Mouse (Mus musculus): ENCODE data around the gene Slc25a13. TPM values are rescaled to one million over a fixed set of nuclear protein-coding genes. Genes with fewer than 3 reads are reported as not detected.

Slc25a13 gene
- 40.8 and 41.1 TPM in 2 replicates for polyA plus RNA-seq (2014; fragmentation: Nextera tagmentation; extraction: Ambion mirVana)

DNA sequence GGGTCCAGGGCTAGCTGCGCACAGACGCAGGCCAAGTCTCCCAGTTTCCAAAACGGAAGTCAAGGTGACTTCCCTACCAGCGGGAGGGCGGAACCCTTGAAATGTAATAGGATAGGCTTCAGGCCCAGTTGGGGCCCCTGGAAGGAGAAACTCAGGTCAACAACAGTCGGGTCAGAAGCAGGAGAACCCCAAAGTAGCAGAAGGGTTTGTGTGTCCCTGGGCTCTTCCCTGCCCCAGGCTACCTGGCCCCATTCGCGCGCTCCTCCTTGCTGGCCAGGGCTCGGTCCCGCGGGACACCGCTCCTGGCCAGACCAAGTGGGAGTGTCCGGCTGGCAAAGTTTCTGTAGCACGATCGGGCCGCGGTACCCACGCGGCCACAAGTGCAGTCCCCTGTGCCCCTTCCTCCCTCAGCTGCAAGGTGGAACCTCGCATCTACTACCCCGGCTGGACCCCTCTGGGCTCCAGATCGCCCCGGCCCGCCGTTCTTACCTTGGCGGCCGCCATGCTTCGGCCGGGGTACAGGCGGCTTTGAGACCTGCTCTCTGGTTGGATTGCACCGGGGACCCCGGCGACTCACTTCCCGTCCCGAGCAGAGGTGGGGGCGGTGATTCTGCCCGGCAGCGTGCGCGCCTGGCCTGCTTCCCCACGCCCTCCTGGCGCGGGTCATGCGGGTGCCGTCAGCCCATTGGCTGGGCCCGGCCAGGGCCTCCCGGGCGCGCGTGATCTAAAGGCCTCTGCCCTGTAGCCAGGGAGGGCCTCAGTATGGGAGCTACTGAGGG, at the start of gene Slc25a13:
Slc25a13 (minus strand) TSS at position 667 of the 779 bp plus-strand sequence.
- Histone ChIP-seq H3K9ac (ENCODE audit: low read length) (peak within 1 kb of the TSS; percentile 86), H3K27ac (ENCODE audit: low read depth, low read length) (peak within 1 kb of the TSS; percentile 41; the same call in 1 of the 2 replicates)
- WGBS, result under 1% methylated on average over 51 of the region's 51 CpGs

DNA sequence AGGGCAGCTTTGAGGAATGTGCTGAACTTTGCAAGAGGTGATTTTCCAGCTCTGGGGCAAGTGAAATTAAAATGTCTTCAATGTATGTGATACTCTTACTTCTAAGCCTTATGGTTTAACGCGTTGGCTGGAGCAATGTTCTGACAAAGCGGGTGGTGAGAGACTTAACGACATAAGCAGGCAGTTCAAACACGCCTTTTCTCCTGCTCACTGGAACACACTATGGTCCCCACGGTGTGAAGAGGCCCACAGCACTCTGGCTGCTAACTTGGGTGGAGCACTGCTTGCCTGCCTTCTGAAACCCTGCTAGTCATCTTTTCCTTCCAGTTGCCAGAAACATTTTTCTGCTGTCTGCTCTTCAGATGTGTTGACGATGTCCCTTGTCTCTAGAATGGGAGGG, 48.8 kb upstream of the Slc25a13 start:
- no peak overlapping the region for H3K4me3 ChIP-seq (ENCODE audit: low read depth, low read length)
- H3K4me2 ChIP-seq (ENCODE audit: low read depth, low read length, severe bottlenecking), result no peak overlapping the region
- ATAC-seq (replicated peaks; ENCODE audit: low FRiP score) (no peak), DNase-seq (ENCODE audit: low spot score) (no peak)
- H3K9me3 ChIP-seq (ENCODE audit: control insufficient read depth, low read length), result no peaks in the 10 kb centered on the region
- no peaks in the 10 kb centered on the region for H3K36me3 ChIP-seq (ENCODE audit: control insufficient read depth, insufficient read depth, low read length)
- H3K4me1 ChIP-seq (replicated peaks; ENCODE audit: control insufficient read depth, insufficient read depth, low read length), result no peaks in the 10 kb centered on the region
- no peak overlapping the region for H3K27ac ChIP-seq (ENCODE audit: low read depth, low read length)
- H3K9ac ChIP-seq (ENCODE audit: low read length), result no peak overlapping the region
- H3K27me3 ChIP-seq (ENCODE audit: control insufficient read depth, insufficient read depth, low read length), result no peaks in the 10 kb centered on the region
- 87% methylated on average over 7 of the region's 7 CpGs for WGBS

More for the DNA sequence above, at the start of gene Slc25a13:
- Histone ChIP-seq H3K9me3 (ENCODE audit: control insufficient read depth, low read length) (no peaks in the 10 kb centered on the region), H3K4me1 (replicated peaks; ENCODE audit: control insufficient read depth, insufficient read depth, low read length) (peaks cover 4% of the 10 kb centered on the region; the same call in 1 of the 2 replicates), H3K36me3 (ENCODE audit: control insufficient read depth, insufficient read depth, low read length) (no peaks in the 10 kb centered on the region), H3K4me2 (ENCODE audit: low read depth, low read length, severe bottlenecking) (peak within 1 kb of the TSS; percentile 93), H3K4me3 (ENCODE audit: low read depth, low read length) (peak within 1 kb of the TSS; percentile 70), H3K27me3 (ENCODE audit: control insufficient read depth, insufficient read depth, low read length) (no peaks in the 10 kb centered on the region)
- ATAC-seq (replicated peaks; ENCODE audit: low FRiP score), result peak; percentile 97
- peak; percentile 86 for DNase-seq (ENCODE audit: low spot score)

DNA sequence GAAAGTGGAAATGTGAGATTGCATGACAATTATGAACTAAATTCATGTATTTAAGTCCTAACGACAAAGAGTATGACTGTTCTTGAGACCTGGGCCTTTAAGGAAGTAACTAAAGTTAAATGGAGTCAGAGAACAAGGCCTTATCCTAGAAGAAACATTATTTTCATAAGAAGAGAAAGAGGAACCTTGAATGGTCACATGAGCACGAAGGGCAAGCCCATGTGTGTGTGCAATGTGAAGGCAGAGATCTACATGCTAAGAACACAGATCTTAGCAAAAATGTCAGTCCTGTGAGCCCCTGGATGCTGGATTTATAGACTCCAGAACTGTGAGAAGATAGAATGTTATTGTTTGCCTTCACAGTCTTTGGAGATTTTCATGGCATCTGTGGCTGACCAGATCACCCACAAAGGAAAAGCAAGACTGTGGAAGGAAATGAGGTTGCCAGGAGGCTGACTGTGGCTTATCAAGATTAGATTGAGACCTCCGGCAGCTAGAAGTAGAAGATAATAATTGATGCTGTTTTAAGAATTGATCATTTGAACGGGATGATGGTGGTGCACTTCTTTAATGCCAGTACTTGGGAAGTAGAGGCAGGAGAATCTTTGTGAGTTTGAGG, 46.4 kb upstream of the Slc25a13 start:
- ATAC-seq (replicated peaks; ENCODE audit: low FRiP score), result no peak
- Histone ChIP-seq H3K9ac (ENCODE audit: low read length) (no peak overlapping the region), H3K9me3 (ENCODE audit: control insufficient read depth, low read length) (no peaks in the 10 kb centered on the region), H3K4me2 (ENCODE audit: low read depth, low read length, severe bottlenecking) (no peak overlapping the region), H3K4me3 (ENCODE audit: low read depth, low read length) (no peak overlapping the region), H3K36me3 (ENCODE audit: control insufficient read depth, insufficient read depth, low read length) (no peaks in the 10 kb centered on the region), H3K4me1 (replicated peaks; ENCODE audit: control insufficient read depth, insufficient read depth, low read length) (no peaks in the 10 kb centered on the region), H3K27me3 (ENCODE audit: control insufficient read depth, insufficient read depth, low read length) (no peaks in the 10 kb centered on the region), H3K27ac (ENCODE audit: low read depth, low read length) (no peak overlapping the region)
- WGBS, result 83% methylated on average over 4 of the region's 4 CpGs
- DNase-seq (ENCODE audit: low spot score), result no peak

DNA sequence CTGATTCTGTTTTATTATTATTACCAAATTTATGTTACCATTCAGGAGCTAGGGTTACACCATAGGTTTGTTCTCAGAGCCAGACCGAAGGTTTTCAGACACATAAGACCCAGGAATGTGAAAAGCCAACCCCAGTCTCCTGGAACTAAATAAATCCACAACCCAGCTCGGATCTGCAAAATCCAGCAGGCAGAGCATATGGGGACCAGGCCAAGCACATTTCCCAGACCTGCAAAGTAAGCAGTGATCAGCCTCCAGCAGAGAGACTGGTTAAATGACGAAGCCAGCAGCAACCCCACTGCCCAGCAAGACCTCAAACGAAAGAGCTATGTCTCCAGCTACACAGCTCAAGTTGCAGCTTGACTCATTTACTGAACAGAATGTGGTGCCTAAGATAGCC, 43.9 kb upstream of the Slc25a13 start:
- Histone ChIP-seq H3K4me2 (ENCODE audit: low read depth, low read length, severe bottlenecking) (no peak overlapping the region), H3K27ac (ENCODE audit: low read depth, low read length) (no peak overlapping the region), H3K36me3 (ENCODE audit: control insufficient read depth, insufficient read depth, low read length) (no peaks in the 10 kb centered on the region), H3K4me1 (replicated peaks; ENCODE audit: control insufficient read depth, insufficient read depth, low read length) (no peaks in the 10 kb centered on the region), H3K27me3 (ENCODE audit: control insufficient read depth, insufficient read depth, low read length) (no peaks in the 10 kb centered on the region), H3K4me3 (ENCODE audit: low read depth, low read length) (no peak overlapping the region), H3K9ac (ENCODE audit: low read length) (no peak overlapping the region), H3K9me3 (ENCODE audit: control insufficient read depth, low read length) (no peaks in the 10 kb centered on the region)
- 66% methylated on average over 4 of the region's 4 CpGs for WGBS
- no peak for ATAC-seq (replicated peaks; ENCODE audit: low FRiP score)
- DNase-seq (ENCODE audit: low spot score), result no peak

DNA sequence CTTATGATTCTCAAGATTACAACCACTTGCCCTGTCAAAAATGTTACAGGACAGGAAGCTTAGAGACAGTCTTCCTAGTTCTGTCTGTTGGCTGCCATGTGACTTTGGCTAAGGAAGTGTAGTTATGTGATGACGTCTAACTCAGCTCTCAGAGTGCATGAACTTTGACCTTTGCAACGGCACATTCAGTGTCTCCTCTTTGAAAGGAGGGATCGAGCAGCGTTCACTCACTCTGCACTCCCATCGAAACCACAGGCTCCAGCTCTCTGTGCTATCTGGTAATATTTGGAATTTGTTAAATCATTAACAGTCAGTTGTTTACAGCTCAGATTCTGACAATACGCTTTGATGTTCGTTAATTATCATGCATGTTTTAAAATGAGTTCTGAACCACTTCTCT, 31.5 kb upstream of the Slc25a13 start:
- H3K27ac ChIP-seq (ENCODE audit: low read depth, low read length), result no peak overlapping the region
- no peak overlapping the region for H3K4me3 ChIP-seq (ENCODE audit: low read depth, low read length)
- WGBS, result 70% methylated on average over 7 of the region's 7 CpGs
- DNase-seq (ENCODE audit: low spot score), result no peak
- H3K9me3 ChIP-seq (ENCODE audit: control insufficient read depth, low read length), result no peaks in the 10 kb centered on the region
- ATAC-seq (replicated peaks; ENCODE audit: low FRiP score), result 0 out of 2 replicates have a peak, but pooled peaks have one; percentile 18
- no peak overlapping the region for H3K9ac ChIP-seq (ENCODE audit: low read length)
- H3K4me2 ChIP-seq (ENCODE audit: low read depth, low read length, severe bottlenecking), result no peak overlapping the region
- H3K36me3 ChIP-seq (ENCODE audit: control insufficient read depth, insufficient read depth, low read length), result no peaks in the 10 kb centered on the region
- H3K4me1 ChIP-seq (replicated peaks; ENCODE audit: control insufficient read depth, insufficient read depth, low read length), result no peaks in the 10 kb centered on the region
- H3K27me3 ChIP-seq (ENCODE audit: control insufficient read depth, insufficient read depth, low read length), result no peaks in the 10 kb centered on the region

DNA sequence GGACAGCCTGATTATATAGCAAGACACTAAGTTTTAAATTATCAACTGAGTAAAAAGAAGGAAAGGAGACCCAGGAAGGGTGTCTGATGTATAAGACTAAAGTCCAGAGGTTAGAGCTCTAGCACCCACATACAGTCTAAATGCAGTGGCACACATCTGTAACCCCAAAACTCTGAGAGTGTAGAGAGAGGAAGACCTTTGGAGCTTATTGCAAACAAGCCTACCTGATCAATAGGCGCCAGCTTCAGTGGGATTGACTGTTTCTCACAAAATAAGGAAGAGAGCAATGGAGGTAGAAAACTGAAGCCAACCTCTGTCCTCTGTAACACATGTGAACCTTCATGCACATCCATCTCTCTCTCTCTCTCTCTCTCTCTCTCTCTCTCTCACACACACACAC, 26.9 kb upstream of the Slc25a13 start:
- Histone ChIP-seq H3K36me3 (ENCODE audit: control insufficient read depth, insufficient read depth, low read length) (no peaks in the 10 kb centered on the region), H3K9ac (ENCODE audit: low read length) (no peak overlapping the region), H3K4me1 (replicated peaks; ENCODE audit: control insufficient read depth, insufficient read depth, low read length) (no peaks in the 10 kb centered on the region), H3K4me2 (ENCODE audit: low read depth, low read length, severe bottlenecking) (no peak overlapping the region), H3K27ac (ENCODE audit: low read depth, low read length) (no peak overlapping the region), H3K4me3 (ENCODE audit: low read depth, low read length) (no peak overlapping the region), H3K27me3 (ENCODE audit: control insufficient read depth, insufficient read depth, low read length) (no peaks in the 10 kb centered on the region), H3K9me3 (ENCODE audit: control insufficient read depth, low read length) (no peaks in the 10 kb centered on the region)
- no peak for DNase-seq (ENCODE audit: low spot score)
- no peak for ATAC-seq (replicated peaks; ENCODE audit: low FRiP score)
- 81% methylated on average over 1 of the region's 1 CpGs for WGBS

DNA sequence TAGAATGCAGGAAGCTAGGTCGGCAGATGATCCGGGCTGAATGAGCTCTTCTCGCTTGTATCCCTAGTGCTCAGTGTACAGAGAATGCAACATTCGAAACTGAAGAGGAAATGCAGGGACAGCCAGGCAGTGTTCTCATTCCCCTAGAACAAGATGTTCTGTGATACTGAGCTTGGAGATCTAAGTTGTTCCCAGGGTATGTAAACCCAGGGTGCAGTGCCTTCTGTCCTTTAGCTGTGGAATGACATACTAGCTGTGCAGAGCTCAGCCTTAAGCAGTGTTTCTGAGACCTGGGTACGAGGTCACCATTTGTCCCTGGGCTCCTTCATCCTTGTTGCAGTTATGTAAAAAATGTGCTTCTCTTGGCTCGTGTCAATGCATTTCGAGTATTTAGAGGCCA, 25.1 kb upstream of the Slc25a13 start:
- H3K9ac ChIP-seq (ENCODE audit: low read length), result no peak overlapping the region

DNA sequence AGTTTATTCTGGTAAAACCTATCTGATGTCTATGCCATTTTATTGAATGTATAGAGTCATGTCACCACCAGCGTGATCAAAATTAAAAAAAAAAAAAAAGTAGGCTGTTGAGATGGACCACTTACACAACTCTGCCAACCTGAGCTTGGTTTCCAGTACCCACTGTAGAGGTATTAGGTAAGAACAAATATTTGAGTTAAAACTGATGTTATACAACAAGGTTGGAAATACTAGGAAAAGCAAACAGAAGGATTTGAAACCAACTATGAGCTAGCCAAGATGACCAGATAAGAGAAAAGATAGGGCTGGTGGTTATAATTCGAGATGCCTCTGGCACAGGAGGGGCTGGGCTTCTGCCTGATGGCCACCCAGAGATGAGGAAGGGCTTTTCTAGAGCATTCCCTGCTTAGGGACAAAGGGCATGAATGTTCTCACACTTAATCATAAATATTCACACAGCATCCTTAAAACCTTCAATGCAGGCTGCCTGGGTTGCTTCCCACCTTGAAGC, 19.9 kb upstream of the Slc25a13 start:
- Histone ChIP-seq H3K27me3 (ENCODE audit: control insufficient read depth, insufficient read depth, low read length) (no peaks in the 10 kb centered on the region), H3K27ac (ENCODE audit: low read depth, low read length) (no peak overlapping the region), H3K4me1 (replicated peaks; ENCODE audit: control insufficient read depth, insufficient read depth, low read length) (no peaks in the 10 kb centered on the region), H3K4me2 (ENCODE audit: low read depth, low read length, severe bottlenecking) (no peak overlapping the region), H3K9ac (ENCODE audit: low read length) (no peak overlapping the region), H3K9me3 (ENCODE audit: control insufficient read depth, low read length) (no peaks in the 10 kb centered on the region), H3K36me3 (ENCODE audit: control insufficient read depth, insufficient read depth, low read length) (no peaks in the 10 kb centered on the region), H3K4me3 (ENCODE audit: low read depth, low read length) (no peak overlapping the region)
- 94% methylated on average over 2 of the region's 2 CpGs for WGBS
- no peak for DNase-seq (ENCODE audit: low spot score)
- ATAC-seq (replicated peaks; ENCODE audit: low FRiP score), result no peak

More for the DNA sequence above, 25.1 kb upstream of the Slc25a13 start:
- DNase-seq (ENCODE audit: low spot score) (no peak), ATAC-seq (replicated peaks; ENCODE audit: low FRiP score) (no peak)
- H3K4me1 ChIP-seq (replicated peaks; ENCODE audit: control insufficient read depth, insufficient read depth, low read length), result no peaks in the 10 kb centered on the region
- no peaks in the 10 kb centered on the region for H3K36me3 ChIP-seq (ENCODE audit: control insufficient read depth, insufficient read depth, low read length)
- no peak overlapping the region for H3K4me3 ChIP-seq (ENCODE audit: low read depth, low read length)
- H3K9me3 ChIP-seq (ENCODE audit: control insufficient read depth, low read length), result no peaks in the 10 kb centered on the region
- no peaks in the 10 kb centered on the region for H3K27me3 ChIP-seq (ENCODE audit: control insufficient read depth, insufficient read depth, low read length)
- H3K27ac ChIP-seq (ENCODE audit: low read depth, low read length), result no peak overlapping the region
- no peak overlapping the region for H3K4me2 ChIP-seq (ENCODE audit: low read depth, low read length, severe bottlenecking)
- WGBS, result 79% methylated on average over 7 of the region's 7 CpGs

Data from forebrain, embryonic 11.5 days (tissue).